Mouse (Mus musculus): ENCODE results near the gene Sept12.

GRCm38 (mm10) chr16:4942868-4943267 is 54.8 kb downstream of the Sept12 start:
- TF ChIP-seq CTCF (IDR thresholded peaks at IDR 0.05; ENCODE audit: low read depth) (no peak), EP300 (IDR thresholded peaks at IDR 0.05; ENCODE audit: low read depth) (no peak)
